15 mouse cellular contexts compared by ENCODE assay signal in genomic region chr6:100616133-100616532, GRCm38 (mm10).
"Had no signal": no experiment of that assay in that cellular context is flagged by ENCODE, and none has a peak within 500 bp of the region (broad histone marks: within the 10 kb centered on the region; RNA-seq: fewer than 3 reads in every experiment).

No protein-coding gene starts in this region.

- H3K27me3 ChIP-seq: lung, embryonic 15.5 days; midbrain, embryonic 12.5 days had no signal

- H3K9me3 ChIP-seq: lung, embryonic 15.5 days; midbrain, embryonic 12.5 days had no signal

- H3K4me2 ChIP-seq: lung, embryonic 15.5 days; midbrain, embryonic 12.5 days had no signal

- H3K4me1 ChIP-seq: lung, embryonic 15.5 days had no signal

- H3K9ac ChIP-seq: liver, embryonic 14.5 days; lung, embryonic 15.5 days; midbrain, embryonic 12.5 days had no signal

- H3K4me3 ChIP-seq: layer of hippocampus, adult 2 months; lung, embryonic 15.5 days; midbrain, embryonic 12.5 days; myocyte had no signal

- H3K27ac ChIP-seq: kidney, postnatal 0 days; layer of hippocampus, adult 2 months; liver, embryonic 14.5 days; lung, embryonic 15.5 days; macrophage; midbrain, embryonic 12.5 days had no signal

- H3K36me3 ChIP-seq: lung, embryonic 15.5 days; midbrain, embryonic 12.5 days had no signal

- DNase-seq: kidney, adult 2 months; kidney, postnatal 25 days; layer of hippocampus, adult 9-11 months; lung, postnatal 10 days; thymus, adult 18-20 months; thymus, postnatal 36 days had no signal

- ATAC-seq: intestine, postnatal 0 days; midbrain, embryonic 16.5 days had no signal
